Mouse (Mus musculus): Measurements from ENCODE around the gene Trpc4ap.

- no peak for TF ChIP-seq CTCF (IDR thresholded peaks at IDR 0.05; ENCODE audit: control insufficient read depth, insufficient read depth, insufficient read length)
- TF ChIP-seq MAX (IDR thresholded peaks at IDR 0.05): no peak
Measured at GRCm38 (mm10) chr2:155630153-155630552, 62.0 kb downstream of the Trpc4ap start.
